Comparison of ENCODE assay signal across 21 mouse cellular contexts in genomic region chr12:10584026-10584425, GRCm38 (mm10).
DNase-seq lines count a peak whose midpoint lies in the region; ATAC-seq and TF ChIP-seq lines count a peak whose summit lies in the region.
"Had no signal": no experiment of that assay in that cellular context is flagged by ENCODE, and none has a peak within 500 bp of the region (broad histone marks: within the 10 kb centered on the region; RNA-seq: fewer than 3 reads in every experiment).

No protein-coding gene starts in this region.

- no peaks in the 10 kb centered on the region for H3K4me1 ChIP-seq in forebrain, postnatal 0 days (ENCODE audit: insufficient read depth)
- no peaks in the 10 kb centered on the region for H3K4me1 ChIP-seq in forebrain, embryonic 13.5 days
- no peaks in the 10 kb centered on the region for H3K4me1 ChIP-seq in midbrain, postnatal 0 days (ENCODE audit: insufficient read depth, low read length)
- H3K4me1 ChIP-seq in midbrain, embryonic 10.5 days = no peaks in the 10 kb centered on the region
- no peaks in the 10 kb centered on the region for H3K4me1 ChIP-seq in kidney, embryonic 16.5 days (ENCODE audit: insufficient read depth, low read length)
- no peaks in the 10 kb centered on the region for H3K4me1 ChIP-seq in limb, embryonic 15.5 days
- H3K4me1 ChIP-seq: liver, embryonic 15.5 days; neural tube, embryonic 12.5 days had no signal

- peak; percentile 32; the same call in 1 of the 2 replicates for ATAC-seq in forebrain, postnatal 0 days
- no peak for ATAC-seq in forebrain, embryonic 13.5 days
- no peak; the same call in 1 of the 2 replicates for ATAC-seq in midbrain, postnatal 0 days (ENCODE audit: low FRiP score)
- peak; percentile 67; the same call in 1 of the 2 replicates for ATAC-seq in kidney, embryonic 16.5 days (ENCODE audit: low FRiP score, low TSS enrichment)
- ATAC-seq in limb, embryonic 15.5 days (ENCODE audit: insufficient number of reproducible peaks, low FRiP score, low TSS enrichment, low read depth) = no peak
- ATAC-seq: forebrain, embryonic 14.5 days had no signal

- H3K9ac ChIP-seq in forebrain, postnatal 0 days = no peak overlapping the region
- H3K9ac ChIP-seq in forebrain, embryonic 13.5 days = no peak overlapping the region
- no peak overlapping the region for H3K9ac ChIP-seq in midbrain, postnatal 0 days (replicated peaks; ENCODE audit: low read length, poor library complexity, severe bottlenecking)
- no peak overlapping the region for H3K9ac ChIP-seq in kidney, embryonic 16.5 days (replicated peaks; ENCODE audit: low read length)
- H3K9ac ChIP-seq in limb, embryonic 15.5 days = no peak overlapping the region
- H3K9ac ChIP-seq: liver, embryonic 15.5 days; neural tube, embryonic 12.5 days had no signal

- 55% methylated on average over 7 of the region's 7 CpGs for WGBS in forebrain, postnatal 0 days
- 69% methylated on average over 7 of the region's 7 CpGs for WGBS in forebrain, embryonic 13.5 days
- WGBS in midbrain, postnatal 0 days = 71% methylated on average over 7 of the region's 7 CpGs
- 73% methylated on average over 7 of the region's 7 CpGs for WGBS in midbrain, embryonic 10.5 days
- 33% methylated on average over 7 of the region's 7 CpGs for WGBS in kidney, embryonic 16.5 days
- 30% methylated on average over 7 of the region's 7 CpGs for WGBS in limb, embryonic 15.5 days

- no peaks in the 10 kb centered on the region for H3K36me3 ChIP-seq in forebrain, postnatal 0 days (ENCODE audit: insufficient read depth)
- H3K36me3 ChIP-seq in forebrain, embryonic 13.5 days (ENCODE audit: poor library complexity, severe bottlenecking) = no peaks in the 10 kb centered on the region
- H3K36me3 ChIP-seq in midbrain, postnatal 0 days (ENCODE audit: insufficient read depth, low read length) = no peaks in the 10 kb centered on the region
- no peaks in the 10 kb centered on the region for H3K36me3 ChIP-seq in midbrain, embryonic 10.5 days
- no peaks in the 10 kb centered on the region for H3K36me3 ChIP-seq in kidney, embryonic 16.5 days (ENCODE audit: insufficient read depth, low read length)
- no peaks in the 10 kb centered on the region for H3K36me3 ChIP-seq in limb, embryonic 15.5 days
- H3K36me3 ChIP-seq: liver, embryonic 15.5 days; neural tube, embryonic 12.5 days had no signal

- TF ChIP-seq CTCF in forebrain, postnatal 0 days (IDR thresholded peaks at IDR 0.05; ENCODE audit: low read depth) = no peak
- no peak for TF ChIP-seq CTCF in midbrain, postnatal 0 days (IDR thresholded peaks at IDR 0.05)

- H3K4me3 ChIP-seq in forebrain, postnatal 0 days (ENCODE audit: low read depth, low read length) = no peak overlapping the region
- H3K4me3 ChIP-seq in forebrain, embryonic 13.5 days = no peak overlapping the region
- no peak overlapping the region for H3K4me3 ChIP-seq in midbrain, postnatal 0 days (ENCODE audit: low read depth, low read length)
- no peak overlapping the region for H3K4me3 ChIP-seq in midbrain, embryonic 10.5 days
- peak overlapping the region; percentile 9; the same call in 1 of the 2 replicates for H3K4me3 ChIP-seq in kidney, embryonic 16.5 days (ENCODE audit: low read length)
- H3K4me3 ChIP-seq in limb, embryonic 15.5 days = no peak overlapping the region
- H3K4me3 ChIP-seq: erythroblast, embryonic 14.5 days; liver, embryonic 15.5 days; neural tube, embryonic 12.5 days had no signal

- H3K4me2 ChIP-seq in forebrain, postnatal 0 days (ENCODE audit: low read depth) = no peak overlapping the region
- no peak overlapping the region for H3K4me2 ChIP-seq in forebrain, embryonic 13.5 days
- no peak overlapping the region for H3K4me2 ChIP-seq in midbrain, postnatal 0 days (ENCODE audit: low read depth, low read length, poor library complexity, severe bottlenecking)
- peak overlapping the region; percentile 27; the same call in 1 of the 2 replicates for H3K4me2 ChIP-seq in kidney, embryonic 16.5 days (replicated peaks; ENCODE audit: low read depth, low read length)
- H3K4me2 ChIP-seq in limb, embryonic 15.5 days = 0 out of 2 replicates have a peak overlapping the region, but pooled peaks have one; percentile 10
- H3K4me2 ChIP-seq: liver, embryonic 15.5 days; midbrain, embryonic 11.5 days; neural tube, embryonic 12.5 days had no signal

- no peak for DNase-seq in forebrain, postnatal 0 days
- peak; percentile 28 for DNase-seq in midbrain, postnatal 0 days (ENCODE audit: low spot score)
- no peak for DNase-seq in midbrain, embryonic 10.5 days (ENCODE audit: low spot score)
- no peak for DNase-seq in cerebellum, adult 9-11 months
- no peak for DNase-seq in frontal cortex, postnatal 14 days (ENCODE audit: low spot score in 2 of 2)
- DNase-seq: cerebellum, adult 11 months; cerebellum, postnatal 25 days; gastrocnemius, postnatal 36 days; left cerebral cortex, postnatal 4 days; right cerebral cortex, postnatal 4 days had no signal

- H3K9me3 ChIP-seq in forebrain, postnatal 0 days (ENCODE audit: low read length) = no peaks in the 10 kb centered on the region
- H3K9me3 ChIP-seq in forebrain, embryonic 13.5 days (replicated peaks) = no peaks in the 10 kb centered on the region
- H3K9me3 ChIP-seq in midbrain, postnatal 0 days (ENCODE audit: low read length) = no peaks in the 10 kb centered on the region
- H3K9me3 ChIP-seq in midbrain, embryonic 10.5 days (replicated peaks) = no peaks in the 10 kb centered on the region
- no peaks in the 10 kb centered on the region for H3K9me3 ChIP-seq in kidney, embryonic 16.5 days (ENCODE audit: low read length)
- H3K9me3 ChIP-seq in limb, embryonic 15.5 days = no peaks in the 10 kb centered on the region
- H3K9me3 ChIP-seq: liver, embryonic 15.5 days; neural tube, embryonic 12.5 days had no signal

- H3K27me3 ChIP-seq in forebrain, postnatal 0 days (ENCODE audit: insufficient read depth, low read length) = no peaks in the 10 kb centered on the region
- no peaks in the 10 kb centered on the region for H3K27me3 ChIP-seq in forebrain, embryonic 13.5 days
- no peaks in the 10 kb centered on the region for H3K27me3 ChIP-seq in midbrain, postnatal 0 days (ENCODE audit: insufficient read depth, low read length)
- H3K27me3 ChIP-seq in midbrain, embryonic 10.5 days (ENCODE audit: low read depth, poor library complexity, severe bottlenecking) = no peaks in the 10 kb centered on the region
- no peaks in the 10 kb centered on the region for H3K27me3 ChIP-seq in kidney, embryonic 16.5 days (ENCODE audit: insufficient read depth, low read length)
- no peaks in the 10 kb centered on the region; the same call in 1 of the 2 replicates for H3K27me3 ChIP-seq in limb, embryonic 15.5 days
- H3K27me3 ChIP-seq: CH12.LX; liver, embryonic 15.5 days; neural tube, embryonic 12.5 days had no signal

- no peak overlapping the region for H3K27ac ChIP-seq in forebrain, postnatal 0 days (ENCODE audit: low read depth, low read length)
- H3K27ac ChIP-seq in forebrain, embryonic 13.5 days = no peak overlapping the region
- no peak overlapping the region for H3K27ac ChIP-seq in midbrain, postnatal 0 days (ENCODE audit: low read depth, low read length)
- H3K27ac ChIP-seq in midbrain, embryonic 10.5 days (replicated peaks) = no peak overlapping the region
- H3K27ac ChIP-seq in kidney, embryonic 16.5 days (ENCODE audit: low read length) = no peak overlapping the region
- no peak overlapping the region for H3K27ac ChIP-seq in limb, embryonic 15.5 days
- H3K27ac ChIP-seq: liver, embryonic 15.5 days; macrophage; neural tube, embryonic 12.5 days; stomach, postnatal 0 days had no signal

Comparison
In these comparisons a context has a peak if more than half of its experiments do, and no peak if none do; other contexts are left out.
1. ATAC-seq: peak in forebrain, postnatal 0 days (single experiment) and kidney, embryonic 16.5 days (single experiment); none in forebrain, embryonic 13.5 days (single experiment), midbrain, postnatal 0 days (single experiment) and limb, embryonic 15.5 days (single experiment).
2. H3K4me2 ChIP-seq: peak in kidney, embryonic 16.5 days (single experiment) and limb, embryonic 15.5 days (single experiment); none in forebrain, postnatal 0 days (single experiment), forebrain, embryonic 13.5 days (single experiment) and midbrain, postnatal 0 days (single experiment).